14 mouse cellular contexts compared by ENCODE assay signal in the genomic region with DNA sequence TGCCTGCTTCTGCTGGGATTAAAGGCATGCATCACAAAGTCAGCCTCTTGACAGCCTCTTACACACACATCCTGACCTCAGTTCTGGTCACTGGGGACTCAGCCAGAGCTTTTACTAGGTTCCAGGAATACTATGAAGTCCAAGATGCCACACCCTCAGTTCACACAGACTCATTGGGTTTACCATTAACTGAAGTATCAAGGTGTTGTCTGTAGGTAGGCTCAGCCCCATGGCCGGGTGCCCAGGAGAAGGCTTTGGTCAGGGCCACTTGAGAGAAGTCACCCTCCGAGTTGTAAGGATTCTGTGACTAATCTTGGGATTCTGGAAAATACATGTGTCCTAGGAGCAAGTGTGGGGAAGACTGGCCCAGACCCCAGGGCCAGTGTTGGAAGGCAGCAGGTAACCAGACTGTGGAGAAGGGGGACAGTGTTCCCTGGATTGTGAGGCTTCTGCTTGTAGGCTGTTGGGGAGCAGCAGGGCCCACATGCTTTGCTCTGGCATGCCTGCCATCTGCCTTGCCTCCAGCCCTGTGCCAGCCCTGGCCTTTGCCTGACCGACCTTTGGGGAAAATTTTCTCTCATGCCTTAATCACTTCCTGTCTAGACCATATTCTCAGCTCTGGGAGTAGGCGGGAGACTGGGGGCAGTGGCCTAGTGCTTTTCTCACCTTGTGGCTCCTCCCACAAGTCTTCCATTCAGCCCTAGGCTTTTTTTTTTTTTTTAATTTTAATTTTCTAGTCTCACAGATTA.
DNase-seq lines count a peak whose midpoint lies in the region; ATAC-seq lines count a peak whose summit lies in the region.
"Had no signal": no experiment of that assay in that cellular context is flagged by ENCODE, and none has a peak within 500 bp of the region (broad histone marks: within the 10 kb centered on the region; RNA-seq: fewer than 3 reads in every experiment).

No protein-coding gene starts in this region.

- H3K4me3 ChIP-seq in heart, embryonic 10.5 days = no peak overlapping the region
- H3K4me3 ChIP-seq in limb, embryonic 12.5 days (replicated peaks) = no peak overlapping the region
- H3K4me3 ChIP-seq: hindbrain, embryonic 10.5 days; liver, embryonic 15.5 days; midbrain, embryonic 15.5 days had no signal

- H3K4me1 ChIP-seq in heart, embryonic 10.5 days = peaks cover 62% of the 10 kb centered on the region
- H3K4me1 ChIP-seq in limb, embryonic 12.5 days (replicated peaks) = peaks cover 36% of the 10 kb centered on the region
- H3K4me1 ChIP-seq: midbrain, embryonic 15.5 days had no signal

- peaks cover 19% of the 10 kb centered on the region; the same call in 1 of the 2 replicates for H3K36me3 ChIP-seq in heart, embryonic 10.5 days
- no peaks in the 10 kb centered on the region for H3K36me3 ChIP-seq in limb, embryonic 12.5 days
- H3K36me3 ChIP-seq: liver, embryonic 15.5 days; midbrain, embryonic 15.5 days had no signal

- DNase-seq in heart, embryonic 10.5 days (ENCODE audit: low spot score) = no peak
- no peak for DNase-seq in heart, postnatal 25 days (ENCODE audit: low spot score)
- DNase-seq in 416B (ENCODE audit: low read depth) = peak; percentile 41
- peak; percentile 86 for DNase-seq in cerebellum, adult 9-11 months
- no peak for DNase-seq in embryo, embryonic 9.5 days (ENCODE audit: extremely low spot score)
- DNase-seq in embryo, embryonic 10.5 days (ENCODE audit: low spot score) = no peak
- DNase-seq in adrenal gland, adult 2 months = no peak
- DNase-seq: gastrocnemius, postnatal 14 days; layer of hippocampus, postnatal 36 days; thymus, postnatal 14 days had no signal

- WGBS in heart, embryonic 10.5 days = 59% methylated on average over 4 of the region's 4 CpGs
- 62% methylated on average over 4 of the region's 4 CpGs for WGBS in limb, embryonic 12.5 days

- no peak for ATAC-seq in limb, embryonic 12.5 days (ENCODE audit: insufficient number of reproducible peaks, insufficient read depth, low FRiP score, low TSS enrichment, low read depth)
- ATAC-seq: midbrain, embryonic 15.5 days had no signal

- H3K27ac ChIP-seq in heart, embryonic 10.5 days = 0 out of 2 replicates have a peak overlapping the region, but pooled peaks have one; percentile 31
- H3K27ac ChIP-seq in limb, embryonic 12.5 days = peak overlapping the region; percentile 66
- H3K27ac ChIP-seq: hindbrain, embryonic 10.5 days; liver, embryonic 15.5 days; midbrain, embryonic 15.5 days had no signal

- H3K9ac ChIP-seq in limb, embryonic 12.5 days (replicated peaks) = no peak overlapping the region
- H3K9ac ChIP-seq: liver, embryonic 15.5 days; midbrain, embryonic 15.5 days had no signal

- no peaks in the 10 kb centered on the region for H3K9me3 ChIP-seq in heart, embryonic 10.5 days
- no peaks in the 10 kb centered on the region for H3K9me3 ChIP-seq in limb, embryonic 12.5 days
- H3K9me3 ChIP-seq: hindbrain, embryonic 10.5 days; liver, embryonic 15.5 days; midbrain, embryonic 15.5 days had no signal

- H3K4me2 ChIP-seq in limb, embryonic 12.5 days = no peak overlapping the region
- H3K4me2 ChIP-seq: liver, embryonic 15.5 days; midbrain, embryonic 15.5 days had no signal

- H3K27me3 ChIP-seq in heart, embryonic 10.5 days (ENCODE audit: insufficient read depth, poor library complexity, severe bottlenecking) = peaks cover 48% of the 10 kb centered on the region
- H3K27me3 ChIP-seq in limb, embryonic 12.5 days = no peaks in the 10 kb centered on the region; the same call in 1 of the 2 replicates
- H3K27me3 ChIP-seq: liver, embryonic 15.5 days; midbrain, embryonic 15.5 days had no signal

- intact Hi-C loops in heart, postnatal 25 days (cut with DNase I) = no loop called here

Comparison
In these comparisons a context has a peak if more than half of its experiments do, and no peak if none do; other contexts are left out.
1. DNase-seq: peak in 416B (single experiment) and cerebellum, adult 9-11 months (single experiment); none in heart, embryonic 10.5 days (single experiment), heart, postnatal 25 days (single experiment), embryo, embryonic 9.5 days (single experiment), embryo, embryonic 10.5 days (single experiment) and adrenal gland, adult 2 months (single experiment).